Mouse (Mus musculus): ENCODE results near the gene Klk9.

Klk9 gene

GRCm38 (mm10) chr7:43796355-43796754 lies 4.7 kb downstream of the Klk9 start:
- no peak for DNase-seq (ENCODE audit: low spot score)

- no peak for DNase-seq (ENCODE audit: low spot score)
Observed at GRCm38 (mm10) chr7:43797333-43797769, 5.7 kb downstream of the Klk9 start, which contains the start of gene Klk8. Gene Klk8, plus strand, starts transcription at chr7:43797577.

GRCm38 (mm10) chr7:43797844-43798462 lies 6.3 kb downstream of the Klk9 start:
- no peak for DNase-seq (ENCODE audit: low spot score)

GRCm38 (mm10) chr7:43799876-43800275 lies 8.2 kb downstream of the Klk9 start:
- no peak for DNase-seq (ENCODE audit: low spot score)

GRCm38 (mm10) chr7:43810994-43811393 lies 19.3 kb downstream of the Klk9 start, which contains the start of gene Klk7:
Gene Klk7, plus strand, starts transcription at chr7:43811294.
- DNase-seq (ENCODE audit: low spot score) = no peak

- DNase-seq (ENCODE audit: low spot score) = no peak
Observed at GRCm38 (mm10) chr7:43815211-43815610, 23.5 kb downstream of the Klk9 start.

- no peak for DNase-seq (ENCODE audit: low spot score)
Observed at GRCm38 (mm10) chr7:43816746-43817145, 25.1 kb downstream of the Klk9 start.

- DNase-seq (ENCODE audit: low spot score) = no peak
Observed at GRCm38 (mm10) chr7:43821581-43821980, 29.9 kb downstream of the Klk9 start.

- DNase-seq (ENCODE audit: low spot score) = no peak
Observed at GRCm38 (mm10) chr7:43824199-43824598, 32.5 kb downstream of the Klk9 start, which contains the start of gene Klk6. Gene Klk6, plus strand, starts transcription at chr7:43824499.

- no peak for DNase-seq (ENCODE audit: low spot score)
Observed at GRCm38 (mm10) chr7:43826056-43826455, 34.4 kb downstream of the Klk9 start.

GRCm38 (mm10) chr7:43827706-43828105 lies 36.0 kb downstream of the Klk9 start:
- DNase-seq (ENCODE audit: low spot score) = no peak

- DNase-seq (ENCODE audit: low spot score) = no peak
Observed at GRCm38 (mm10) chr7:43829006-43829405, 37.3 kb downstream of the Klk9 start.

GRCm38 (mm10) chr7:43841701-43842100 lies 50.0 kb downstream of the Klk9 start, which contains the start of gene Klk5:
Gene Klk5, plus strand, starts transcription at chr7:43841971.
- no peak for DNase-seq (ENCODE audit: low spot score)

GRCm38 (mm10) chr7:43843801-43844200 lies 52.1 kb downstream of the Klk9 start:
- no peak for DNase-seq (ENCODE audit: low spot score)
